Mouse (Mus musculus) lung, postnatal 25 days (tissue): ENCODE data around the gene Cel.

ENCODE experiments used
- DNase-seq: peaks from one replicate; pipeline ENCODE4 v3.0.0; 2022; ENCODE audit warnings: low spot score

Gene Cel

DNA sequence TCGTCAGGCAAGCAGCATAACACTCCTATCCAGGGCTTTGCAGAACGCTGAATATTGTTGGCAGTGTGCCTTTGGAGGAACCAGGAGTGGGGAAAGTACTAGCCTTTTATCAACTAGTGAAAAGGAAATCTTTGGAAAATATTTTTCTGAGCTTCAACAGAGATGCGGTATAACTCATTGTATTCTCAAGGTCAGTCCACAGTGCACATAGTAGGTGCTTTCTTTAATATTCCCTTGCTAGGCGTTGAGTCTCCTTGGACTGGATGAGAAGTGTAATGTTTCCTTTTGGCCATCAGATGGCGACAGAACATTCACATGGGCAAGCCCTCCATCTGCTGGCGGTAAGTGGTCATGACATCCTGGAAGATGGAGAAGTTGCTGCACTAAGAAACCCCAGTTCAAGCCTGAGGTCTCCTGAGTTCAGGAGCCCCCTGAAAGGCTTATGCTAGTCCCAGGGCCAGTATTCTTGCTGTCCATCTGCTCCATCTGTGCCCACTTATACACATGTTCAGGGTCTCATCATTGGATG, 21.9 kb upstream of the Cel start:
- DNase-seq, result peak; percentile 83

GRCm38 (mm10) chr2:28583651-28584050, 20.4 kb upstream of the Cel start, which contains the start of gene Gtf3c5:
TSS of gene Gtf3c5 (minus strand) at chr2:28583751.
- no peak for DNase-seq

DNA sequence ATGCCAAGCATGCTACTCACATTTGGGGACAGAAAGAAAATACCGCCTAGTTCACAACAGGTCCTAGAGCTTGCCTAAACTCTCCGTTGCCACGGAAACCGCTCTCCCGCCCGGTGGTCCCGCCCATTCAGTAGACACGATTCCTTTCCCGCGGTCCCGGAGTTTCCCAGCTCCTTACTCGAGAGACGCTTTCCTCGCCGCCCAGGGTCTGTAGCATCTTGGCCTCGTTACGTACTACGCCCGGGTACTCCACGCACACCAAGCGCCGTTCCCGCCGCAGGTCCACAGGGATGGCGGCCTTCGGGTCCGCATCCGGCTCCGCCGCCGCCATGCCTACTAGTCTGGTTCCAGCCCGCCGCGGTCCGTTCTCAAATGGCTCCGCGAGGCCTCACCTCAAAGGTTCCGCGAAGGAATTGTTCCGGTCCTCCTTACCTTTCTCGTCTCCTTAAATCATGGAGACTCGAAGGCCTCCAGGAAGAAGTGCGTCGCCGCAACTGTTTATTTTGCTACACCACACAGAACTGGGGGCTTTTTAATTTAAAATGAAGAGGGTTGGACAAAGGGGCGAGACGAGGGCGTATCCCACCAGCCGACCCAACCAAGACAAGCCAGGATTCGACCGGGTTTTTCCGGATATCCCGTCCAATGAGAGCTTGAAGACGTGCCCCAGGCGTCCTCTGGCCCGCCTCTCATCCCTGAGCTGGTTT, 19.6 kb upstream of the Cel start:
- peak; percentile 89 for DNase-seq

DNA sequence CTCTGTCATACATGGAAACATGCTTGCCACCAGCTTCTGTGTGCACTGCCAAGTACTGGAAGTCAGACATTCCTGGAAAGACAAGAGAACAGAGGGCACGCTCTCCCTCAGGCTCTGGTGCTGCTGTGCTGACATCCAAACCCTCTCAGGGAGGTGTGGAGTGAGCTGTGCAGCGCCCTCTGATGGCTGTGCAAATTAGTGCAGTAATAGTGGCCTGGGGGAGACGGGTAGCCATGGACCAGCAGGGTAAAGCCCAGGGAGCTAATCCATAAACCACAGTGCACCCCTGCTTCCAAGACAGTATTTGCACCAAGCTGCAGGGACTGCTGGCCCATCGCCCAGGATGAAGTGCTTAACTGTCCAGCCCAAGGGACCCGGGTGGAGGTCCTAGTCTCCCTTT, 14.8 kb upstream of the Cel start:
- DNase-seq, result no peak

DNA sequence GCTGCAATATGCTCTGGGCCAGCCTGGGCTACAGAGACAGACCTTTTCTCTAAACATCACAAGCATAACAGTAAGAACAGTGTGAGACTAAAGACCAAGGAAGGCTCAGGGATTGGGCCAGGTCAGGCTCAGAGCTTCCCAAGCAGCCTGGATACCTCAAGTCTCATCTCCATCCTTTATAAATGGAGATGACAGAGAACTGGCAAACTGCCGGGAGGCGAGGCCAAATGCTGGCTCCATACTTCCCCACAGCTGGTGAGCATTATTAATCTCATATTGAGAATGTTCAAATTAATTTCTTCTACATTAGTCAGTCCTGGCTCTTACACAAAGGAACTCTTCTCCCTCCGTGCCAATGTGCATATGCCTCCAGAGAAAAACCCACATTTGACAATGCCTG, 13.6 kb upstream of the Cel start:
- no peak for DNase-seq

- DNase-seq, result no peak
These were observed 12.1 kb upstream of the Cel start for GRCm38 (mm10) chr2:28575341-28575740.

- DNase-seq, result no peak
These were observed 6.7 kb upstream of the Cel start for GRCm38 (mm10) chr2:28569903-28570302.

DNA sequence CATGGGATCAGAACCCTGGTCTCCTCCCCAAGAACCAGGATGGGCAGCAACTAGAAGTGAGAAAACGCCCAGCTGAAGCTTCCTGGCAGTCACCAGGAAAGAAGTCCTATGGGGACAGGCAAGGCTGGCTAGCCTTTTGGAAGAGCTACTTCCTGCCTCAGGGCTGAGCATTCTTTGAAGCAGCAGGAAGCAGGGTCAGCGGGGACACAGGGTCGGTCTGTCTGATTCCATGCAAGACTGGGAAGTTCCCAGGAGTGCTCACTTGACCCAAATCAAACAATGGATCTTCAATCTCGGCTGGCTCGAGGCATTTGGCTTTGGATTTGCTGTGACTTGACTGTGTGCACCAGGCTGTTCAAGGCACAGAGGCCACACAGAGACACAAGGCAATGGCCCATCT, 3.3 kb upstream of the Cel start:
- no peak for DNase-seq

DNA sequence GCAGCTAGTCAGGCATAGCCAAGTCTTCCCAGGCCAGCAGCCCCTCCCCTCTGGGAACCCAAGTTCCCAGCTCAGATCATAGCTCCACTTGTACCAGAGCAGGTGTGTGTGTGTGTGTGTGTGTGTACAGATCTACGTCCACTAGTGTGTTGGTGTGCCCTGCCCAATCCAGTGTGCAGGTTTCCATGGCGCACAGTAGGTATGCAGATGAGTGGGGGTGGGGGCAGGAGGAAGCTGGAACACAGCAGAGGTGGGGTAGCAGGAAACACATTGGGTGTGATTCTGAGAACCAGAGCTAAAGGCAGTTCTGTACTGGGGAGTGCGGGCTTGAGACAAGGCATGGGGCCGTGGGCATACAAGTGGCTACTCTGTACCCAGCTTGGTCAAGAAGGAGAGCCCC, 1.2 kb upstream of the Cel start:
- DNase-seq, result no peak

DNA sequence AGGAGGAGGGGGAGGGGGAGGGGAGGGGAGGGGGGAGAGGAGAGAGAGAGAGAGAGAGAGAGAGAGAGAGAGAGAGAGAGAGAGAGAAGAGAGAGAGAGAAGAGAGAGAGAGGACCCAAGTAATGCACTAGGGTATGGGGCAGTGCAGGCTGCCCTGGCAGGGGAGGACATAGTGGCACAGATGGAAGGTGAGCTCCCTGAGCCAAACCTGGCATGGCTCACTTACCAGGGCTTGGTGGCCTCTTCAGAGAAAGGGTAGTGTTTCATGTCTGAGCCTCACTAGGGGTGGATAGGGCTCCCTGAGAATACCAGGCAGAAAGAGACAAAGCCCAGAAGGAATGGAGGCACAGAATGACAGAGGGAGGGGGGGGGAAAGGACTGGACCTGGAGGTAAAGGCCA, 627 bp upstream of the Cel start:
- no peak for DNase-seq

DNA sequence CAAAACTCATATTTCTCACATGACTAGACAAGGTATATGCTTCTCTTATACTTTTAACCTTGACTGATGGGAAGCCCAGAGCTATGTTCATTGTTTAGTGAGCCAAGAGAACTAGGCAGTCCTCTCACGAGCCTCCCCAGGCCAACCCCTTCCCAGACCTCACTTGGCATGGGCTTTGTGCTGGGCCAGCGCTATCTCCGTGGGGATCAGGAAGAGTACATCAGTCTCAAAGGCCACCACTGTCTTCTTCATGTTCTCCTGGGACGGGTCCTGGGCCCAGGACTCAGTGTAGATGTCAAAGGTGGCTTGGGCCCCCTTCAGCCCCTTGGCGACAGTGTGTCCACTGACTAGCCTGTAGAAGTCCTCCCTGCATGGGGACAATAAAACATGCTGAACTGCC, 5.8 kb downstream of the Cel start:
- no peak for DNase-seq

GRCm38 (mm10) chr2:28552301-28552700, 10.9 kb downstream of the Cel start:
- DNase-seq, result no peak

DNA sequence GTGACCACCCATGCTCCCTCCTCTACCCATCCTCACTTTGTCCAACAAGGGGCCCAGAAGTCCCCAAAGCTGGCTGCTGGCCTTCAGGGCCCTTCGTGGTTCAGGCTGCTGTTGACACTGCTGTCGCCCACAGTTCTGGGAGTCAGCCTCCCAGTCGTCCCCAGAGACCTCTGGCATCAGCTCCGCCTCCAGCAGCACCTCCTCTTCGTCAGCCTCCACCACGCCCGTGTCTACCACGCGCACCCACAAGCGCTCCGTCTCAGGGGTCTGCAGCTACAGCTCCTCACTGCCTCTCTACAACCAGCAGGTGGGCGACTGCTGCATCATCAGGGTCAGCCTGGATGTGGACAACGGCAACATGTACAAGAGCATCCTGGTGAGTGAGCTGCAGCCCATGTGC, 14.0 kb downstream of the Cel start:
- DNase-seq, result no peak

- peak; percentile 87 for DNase-seq
These were observed 15.7 kb downstream of the Cel start for GRCm38 (mm10) chr2:28547237-28548172.

DNA sequence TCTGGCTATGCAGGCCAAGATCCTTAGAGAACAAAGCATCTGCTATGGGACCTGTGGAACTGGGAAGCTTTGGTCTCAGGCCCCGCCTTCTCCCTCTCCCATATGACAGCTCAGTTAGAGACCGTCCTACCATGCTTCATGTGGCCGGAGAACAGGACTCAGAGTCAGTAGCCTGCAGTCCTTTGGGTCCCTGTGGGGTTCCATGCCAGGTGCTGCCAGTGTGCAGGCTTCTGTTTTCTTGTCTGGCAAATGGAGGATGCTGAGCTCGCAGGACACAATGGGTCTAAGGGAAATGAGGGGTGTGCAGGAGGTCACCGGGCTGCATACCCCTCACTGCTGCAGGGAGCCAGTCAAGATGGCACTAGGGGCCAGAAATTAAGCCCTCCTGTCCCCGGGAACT, 16.6 kb downstream of the Cel start:
- no peak for DNase-seq

DNA sequence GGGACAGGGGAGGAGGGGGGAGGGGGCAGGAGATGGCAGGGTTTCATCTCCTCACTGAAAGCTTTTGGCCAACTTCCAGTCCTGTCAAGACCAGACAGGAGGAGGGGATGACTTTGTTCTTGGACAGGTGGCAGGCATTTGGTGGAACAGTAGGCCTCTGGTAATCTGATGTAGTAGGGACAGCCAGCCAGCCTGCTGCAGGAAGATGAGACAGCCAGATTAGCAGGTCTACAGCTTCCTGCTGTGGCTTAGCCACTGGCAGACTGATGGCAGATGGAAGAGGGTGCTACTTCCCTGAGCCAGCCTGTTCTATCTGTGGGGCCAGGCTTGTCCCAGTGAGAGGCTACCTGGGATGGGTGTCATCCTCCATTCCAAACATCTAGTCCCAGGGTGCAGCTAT, 17.2 kb downstream of the Cel start:
- no peak for DNase-seq

GRCm38 (mm10) chr2:28543894-28544293, 19.3 kb downstream of the Cel start:
- DNase-seq, result no peak

DNA sequence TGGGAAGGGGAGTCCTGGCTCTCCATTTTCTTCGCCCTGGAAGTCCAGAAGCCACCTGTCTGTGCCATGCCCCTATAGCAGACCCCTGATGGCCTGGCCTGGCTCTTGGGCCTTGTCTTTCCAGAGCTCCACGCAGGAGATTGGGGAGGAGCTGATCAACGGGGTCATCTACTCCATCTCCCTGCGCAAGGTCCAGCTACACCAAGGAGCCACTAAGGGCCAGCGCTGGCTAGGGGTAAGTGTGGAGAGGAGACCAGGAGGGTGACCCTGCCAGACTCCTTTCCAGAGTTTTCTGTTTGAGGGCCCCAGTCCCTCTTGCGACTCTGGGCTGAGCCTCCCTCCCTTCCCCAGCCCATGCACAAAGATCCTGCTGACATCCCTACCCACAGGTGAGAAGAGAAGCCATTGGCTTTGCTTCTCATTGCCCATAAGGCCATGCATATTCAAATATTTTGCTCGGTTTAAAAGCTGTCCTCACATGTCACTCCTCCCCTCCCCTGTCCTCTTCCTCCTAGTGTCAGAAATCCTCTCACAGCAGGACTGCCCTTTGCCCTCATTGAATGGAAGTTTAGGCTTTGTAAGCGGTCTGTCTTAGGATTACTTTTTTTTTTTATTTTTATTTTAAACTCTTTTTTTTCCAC, 22.5 kb downstream of the Cel start:
- DNase-seq, result no peak

- peak; percentile 69 for DNase-seq
These were observed 23.3 kb downstream of the Cel start for GRCm38 (mm10) chr2:28539949-28540348.

- DNase-seq, result peak; percentile 67
These were observed 24.0 kb downstream of the Cel start for GRCm38 (mm10) chr2:28539206-28539605.

- no peak for DNase-seq
These were observed 24.4 kb downstream of the Cel start for GRCm38 (mm10) chr2:28538817-28539128.

DNA sequence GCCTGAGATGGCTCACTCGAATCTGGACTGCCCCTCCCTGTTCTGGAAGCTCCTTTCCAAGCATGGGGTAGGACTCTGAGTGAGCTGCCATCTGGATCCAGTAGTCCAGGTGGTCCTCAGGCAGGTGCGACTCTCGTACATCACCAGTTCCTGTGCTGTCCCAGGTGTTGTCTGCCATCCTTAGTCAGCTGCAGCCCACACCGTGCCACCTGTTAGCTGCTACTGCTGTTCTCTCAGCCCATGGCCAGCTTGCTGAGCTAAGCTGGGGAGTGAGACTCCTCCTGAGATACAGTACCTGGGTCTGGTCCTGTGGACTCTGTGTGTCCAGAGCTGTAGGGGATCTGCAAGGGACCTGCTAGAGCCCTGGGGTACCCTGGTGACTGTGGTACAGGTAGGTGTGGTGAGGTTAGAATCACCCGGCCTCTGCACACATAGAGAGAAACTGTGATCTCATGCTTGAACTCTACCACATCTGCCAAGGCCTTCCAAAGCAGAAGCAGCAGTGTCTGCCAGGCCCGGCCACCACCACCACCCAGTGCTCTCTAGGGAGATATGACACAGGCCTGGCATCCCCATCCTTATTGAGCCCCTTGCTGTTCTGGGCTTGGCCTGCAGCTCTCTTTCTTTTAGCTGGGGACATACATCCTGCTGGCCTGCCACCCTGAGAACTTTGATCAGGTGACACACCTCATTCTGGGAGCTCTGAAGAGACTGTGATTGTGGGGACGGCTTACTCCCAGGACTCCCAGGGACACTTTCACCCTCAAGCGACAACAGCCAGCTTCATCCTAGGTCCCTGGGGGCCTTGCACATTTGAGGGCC, 25.0 kb downstream of the Cel start:
- DNase-seq, result no peak
